Mouse (Mus musculus): ENCODE results near the gene Mrpl55. TPM values are rescaled to one million over a fixed set of nuclear protein-coding genes. Genes with fewer than 3 reads are reported as not detected.
"Not testable (repeated sequence)": the region's sequence is repeated elsewhere in the genome, so short reads cannot be mapped to it uniquely, and the experiment has no call there.

Mrpl55 gene
- polyA plus RNA-seq, 1 experiment from 2014 or later = 82.8 TPM

DNA sequence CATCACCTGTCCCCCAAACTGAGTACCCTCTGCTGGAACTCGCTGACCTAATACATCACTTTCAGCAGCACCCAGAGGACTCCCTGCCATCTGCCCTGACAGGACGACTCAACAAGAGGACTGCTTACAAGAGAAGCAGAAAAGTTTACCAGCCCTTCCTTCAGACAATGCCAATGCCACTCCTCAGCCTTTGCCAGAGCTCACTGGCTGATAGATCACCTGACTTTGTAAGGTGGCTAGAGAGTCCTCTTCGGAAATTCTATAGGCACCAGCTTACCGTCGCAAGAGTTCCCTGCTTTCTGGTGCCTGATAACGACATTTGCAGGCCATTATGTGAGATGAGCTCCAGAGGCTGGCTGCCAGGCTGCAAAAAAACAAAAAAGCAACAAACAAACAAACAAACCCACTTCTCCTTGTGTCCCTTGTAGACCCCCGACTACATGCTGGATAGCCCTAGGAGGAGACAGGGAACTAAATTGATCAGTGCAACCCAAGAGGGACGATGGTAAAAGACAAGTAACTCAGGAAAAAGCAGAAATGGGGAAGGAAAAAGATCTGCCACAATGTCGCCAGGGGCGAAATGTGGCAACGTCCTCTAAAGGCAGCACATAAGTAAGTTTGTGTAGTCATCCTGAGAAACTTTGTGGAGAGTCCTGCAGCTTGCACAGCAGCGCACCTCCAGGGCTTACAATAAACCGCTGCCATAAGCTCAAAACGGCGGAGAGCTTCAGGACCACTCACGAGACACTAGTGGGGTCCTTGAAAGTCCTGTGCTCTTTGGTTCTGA lies 877 bp upstream of the Mrpl55 start:
- Histone ChIP-seq H3K36me3 (peaks cover 42% of the 10 kb centered on the region), H3K4me2 (peak overlapping the region; percentile 83), H3K27ac (peak overlapping the region; percentile 77), H3K4me3 (peak overlapping the region; percentile 90), H3K27me3 (replicated peaks) (no peaks in the 10 kb centered on the region), H3K9me3 (replicated peaks) (no peaks in the 10 kb centered on the region), H3K4me1 (peaks cover 37% of the 10 kb centered on the region), H3K9ac (peak overlapping the region; percentile 85)
- WGBS (ENCODE audit: insufficient replicate concordance) = 13% methylated on average over 16 of the region's 16 CpGs
- ATAC-seq = no peak

DNA sequence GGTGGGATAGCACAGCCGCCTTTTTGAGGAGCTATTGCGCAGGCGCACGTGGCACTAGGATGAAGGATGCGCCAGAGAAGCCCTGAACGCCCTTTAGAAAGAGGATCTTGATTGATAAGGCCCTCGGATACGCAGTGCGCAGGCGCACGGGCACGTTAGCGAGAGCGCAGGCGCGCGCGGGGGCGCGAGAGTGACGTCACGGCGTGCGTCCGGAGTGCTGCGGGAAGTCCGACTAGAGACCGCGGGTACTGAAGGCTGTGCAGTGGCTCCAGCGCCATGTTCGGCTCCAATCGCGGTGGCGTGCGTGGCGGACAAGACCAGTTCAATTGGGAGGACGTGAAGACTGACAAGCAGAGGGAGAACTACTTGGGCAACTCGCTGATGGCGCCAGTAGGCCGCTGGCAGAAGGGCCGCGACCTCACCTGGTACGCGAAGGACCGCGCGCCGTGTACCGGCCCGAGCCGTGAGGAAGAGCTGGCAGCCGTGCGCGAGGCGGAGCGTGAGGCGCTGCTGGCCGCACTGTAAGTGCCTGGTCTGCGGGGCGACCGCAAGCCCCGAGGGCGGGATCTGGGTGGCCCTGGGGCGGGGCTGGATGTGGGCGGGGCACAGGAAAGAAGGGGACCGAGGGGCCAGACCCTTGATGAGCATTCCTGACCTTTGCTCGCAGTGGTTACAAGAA lies 6.0 kb downstream of the Mrpl55 start, which contains the start of gene 2310033P09Rik:
Gene 2310033P09Rik (plus strand): TSS at position 169 of the 679 bp plus-strand sequence.
- peak within 1 kb of the TSS; percentile 80 for H3K9ac ChIP-seq
- ATAC-seq = peak; percentile 80
- peak within 1 kb of the TSS; percentile 89 for H3K27ac ChIP-seq
- H3K4me1 ChIP-seq = peaks cover 49% of the 10 kb centered on the region
- H3K9me3 ChIP-seq (replicated peaks) = no peaks in the 10 kb centered on the region
- under 1% methylated on average over 67 of the region's 67 CpGs for WGBS (ENCODE audit: insufficient replicate concordance)
- H3K36me3 ChIP-seq = peaks cover 77% of the 10 kb centered on the region
- peak within 1 kb of the TSS; percentile 94 for H3K4me3 ChIP-seq
- H3K4me2 ChIP-seq = peak within 1 kb of the TSS; percentile 94
- no peaks in the 10 kb centered on the region for H3K27me3 ChIP-seq (replicated peaks)

- peak overlapping the region; percentile 89 for H3K27ac ChIP-seq
- 12% methylated on average over 18 of the region's 18 CpGs for WGBS (ENCODE audit: insufficient replicate concordance)
- peaks cover 55% of the 10 kb centered on the region for H3K4me1 ChIP-seq
- no peaks in the 10 kb centered on the region for H3K9me3 ChIP-seq (replicated peaks)
- H3K4me2 ChIP-seq = peak overlapping the region; percentile 94
- ATAC-seq = peak; percentile 76
- peak overlapping the region; percentile 94 for H3K4me3 ChIP-seq
- no peaks in the 10 kb centered on the region for H3K27me3 ChIP-seq (replicated peaks)
- H3K36me3 ChIP-seq = peaks cover 81% of the 10 kb centered on the region
- peak overlapping the region; percentile 80 for H3K9ac ChIP-seq
Observed at GRCm38 (mm10) chr11:59209003-59209441, 6.7 kb downstream of the Mrpl55 start.

GRCm38 (mm10) chr11:59209580-59209979 lies 7.3 kb downstream of the Mrpl55 start:
- Histone ChIP-seq H3K9ac (peak overlapping the region; percentile 80), H3K36me3 (peaks cover 81% of the 10 kb centered on the region), H3K27me3 (replicated peaks) (no peaks in the 10 kb centered on the region), H3K4me3 (peak overlapping the region; percentile 94), H3K27ac (peak overlapping the region; percentile 89), H3K4me2 (peak overlapping the region; percentile 94), H3K4me1 (peaks cover 59% of the 10 kb centered on the region), H3K9me3 (replicated peaks) (no peaks in the 10 kb centered on the region)
- 72% methylated on average over 5 of the region's 5 CpGs for WGBS (ENCODE audit: insufficient replicate concordance)
- ATAC-seq = no peak

DNA sequence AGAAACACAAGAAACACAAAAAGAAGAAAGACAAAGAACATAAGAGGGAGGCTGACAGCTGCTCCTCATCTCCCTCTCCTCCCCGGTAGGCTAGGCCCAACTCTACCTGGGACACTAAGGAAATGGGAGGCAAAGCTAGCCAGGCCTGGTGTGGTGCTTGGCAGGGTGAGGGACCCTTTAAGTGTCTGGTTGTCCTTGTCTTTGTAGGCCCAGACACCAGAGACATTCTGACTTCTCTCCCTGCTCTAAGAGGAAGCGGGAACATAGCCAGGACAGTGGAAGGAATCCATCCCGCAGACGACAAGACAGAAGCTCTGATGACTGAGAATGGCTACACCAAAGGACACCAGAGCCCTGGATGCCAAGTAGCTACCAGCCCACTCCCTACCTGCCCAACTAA lies 7.7 kb downstream of the Mrpl55 start:
- peaks cover 80% of the 10 kb centered on the region for H3K36me3 ChIP-seq
- H3K4me2 ChIP-seq = peak overlapping the region; percentile 94; the same call in 1 of the 2 replicates
- WGBS (ENCODE audit: insufficient replicate concordance) = 83% methylated on average over 4 of the region's 4 CpGs

GRCm38 (mm10) chr11:59211561-59211960 lies 9.3 kb downstream of the Mrpl55 start:
- WGBS (ENCODE audit: insufficient replicate concordance) = 90% methylated on average over 9 of the region's 9 CpGs

More for the DNA sequence above, 7.7 kb downstream of the Mrpl55 start:
- no peak for ATAC-seq
- Histone ChIP-seq H3K9ac (0 out of 2 replicates have a peak overlapping the region, but pooled peaks have one; percentile 24), H3K4me3 (no peak overlapping the region), H3K9me3 (replicated peaks) (no peaks in the 10 kb centered on the region), H3K27me3 (replicated peaks) (no peaks in the 10 kb centered on the region), H3K4me1 (peaks cover 59% of the 10 kb centered on the region), H3K27ac (no peak overlapping the region; the same call in 1 of the 2 replicates)

GRCm38 (mm10) chr11:59212320-59212719 lies 10.0 kb downstream of the Mrpl55 start:
- H3K9ac ChIP-seq; H3K27me3 ChIP-seq (replicated peaks); H3K9me3 ChIP-seq (replicated peaks); H3K4me3 ChIP-seq; H3K4me2 ChIP-seq; ATAC-seq; H3K27ac ChIP-seq: not testable (repeated sequence)
- Histone ChIP-seq H3K36me3 (peaks cover 75% of the 10 kb centered on the region), H3K4me1 (peaks cover 76% of the 10 kb centered on the region)
- WGBS (ENCODE audit: insufficient replicate concordance) = 41% methylated on average over 12 of the region's 12 CpGs

More at GRCm38 (mm10) chr11:59211561-59211960, 9.3 kb downstream of the Mrpl55 start:
- ATAC-seq; H3K9ac ChIP-seq; H3K27me3 ChIP-seq (replicated peaks); H3K27ac ChIP-seq; H3K4me3 ChIP-seq; H3K9me3 ChIP-seq (replicated peaks); H3K4me2 ChIP-seq: not testable (repeated sequence)
- peaks cover 69% of the 10 kb centered on the region for H3K4me1 ChIP-seq
- H3K36me3 ChIP-seq = peaks cover 77% of the 10 kb centered on the region

GRCm38 (mm10) chr11:59212892-59213494 lies 10.7 kb downstream of the Mrpl55 start:
- H3K4me1 ChIP-seq = peaks cover 75% of the 10 kb centered on the region
- no peak overlapping the region for H3K9ac ChIP-seq
- no peak overlapping the region for H3K27ac ChIP-seq
- peaks cover 80% of the 10 kb centered on the region for H3K36me3 ChIP-seq
- H3K4me3 ChIP-seq = no peak overlapping the region
- no peaks in the 10 kb centered on the region for H3K27me3 ChIP-seq (replicated peaks)
- ATAC-seq = no peak
- 85% methylated on average over 12 of the region's 12 CpGs for WGBS (ENCODE audit: insufficient replicate concordance)
- H3K4me2 ChIP-seq = no peak overlapping the region
- H3K9me3 ChIP-seq (replicated peaks) = no peaks in the 10 kb centered on the region

GRCm38 (mm10) chr11:59216955-59217354 lies 14.7 kb downstream of the Mrpl55 start:
- peaks cover 71% of the 10 kb centered on the region for H3K4me1 ChIP-seq
- peaks cover 87% of the 10 kb centered on the region for H3K36me3 ChIP-seq
- H3K27ac ChIP-seq = no peak overlapping the region
- no peak for ATAC-seq
- no peaks in the 10 kb centered on the region for H3K9me3 ChIP-seq (replicated peaks)
- no peak overlapping the region for H3K9ac ChIP-seq
- H3K27me3 ChIP-seq (replicated peaks) = no peaks in the 10 kb centered on the region
- H3K4me3 ChIP-seq = no peak overlapping the region
- 35% methylated on average over 3 of the region's 3 CpGs for WGBS (ENCODE audit: insufficient replicate concordance)
- H3K4me2 ChIP-seq = no peak overlapping the region

DNA sequence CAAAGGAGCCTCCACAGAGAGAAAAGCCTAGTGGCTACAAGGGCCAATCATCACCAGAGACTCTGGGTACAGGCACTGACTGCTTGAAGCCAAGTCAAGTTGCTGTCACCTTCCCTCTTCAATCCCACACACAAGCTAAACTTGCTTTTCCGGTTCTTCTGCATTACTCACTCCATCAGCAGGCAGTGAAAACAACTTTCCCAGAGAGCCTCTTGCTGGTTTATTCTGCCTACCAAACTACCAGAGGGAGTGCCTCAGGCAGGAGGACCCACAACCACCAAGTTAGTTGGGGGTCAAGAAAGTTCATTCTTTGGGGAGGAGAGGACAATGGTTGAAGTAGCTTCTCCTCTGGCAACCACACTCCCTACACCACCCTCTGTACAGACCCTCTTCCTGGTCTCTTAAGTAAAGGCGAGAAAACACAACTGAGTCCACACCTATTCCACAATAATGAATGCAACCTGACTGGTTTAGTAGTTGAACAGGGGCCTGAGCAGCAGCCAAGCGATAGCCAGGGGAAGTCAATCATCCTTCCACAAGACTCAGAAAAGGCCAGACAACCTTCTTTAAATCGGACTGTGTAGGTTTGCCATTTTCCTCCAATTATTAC lies 16.2 kb downstream of the Mrpl55 start:
- H3K9ac ChIP-seq = no peak overlapping the region
- 76% methylated on average over 4 of the region's 4 CpGs for WGBS (ENCODE audit: insufficient replicate concordance)

GRCm38 (mm10) chr11:59219064-59219463 lies 16.8 kb downstream of the Mrpl55 start:
- Histone ChIP-seq H3K4me3 (no peak overlapping the region), H3K36me3 (peaks cover 77% of the 10 kb centered on the region), H3K9me3 (replicated peaks) (no peaks in the 10 kb centered on the region), H3K27ac (no peak overlapping the region), H3K4me1 (peaks cover 76% of the 10 kb centered on the region), H3K9ac (no peak overlapping the region), H3K4me2 (no peak overlapping the region), H3K27me3 (replicated peaks) (no peaks in the 10 kb centered on the region)
- peak; percentile 53 for ATAC-seq

More for the DNA sequence above, 16.2 kb downstream of the Mrpl55 start:
- Histone ChIP-seq H3K36me3 (peaks cover 76% of the 10 kb centered on the region), H3K4me1 (peaks cover 75% of the 10 kb centered on the region), H3K27ac (no peak overlapping the region), H3K27me3 (replicated peaks) (no peaks in the 10 kb centered on the region), H3K4me2 (no peak overlapping the region), H3K9me3 (replicated peaks) (no peaks in the 10 kb centered on the region), H3K4me3 (no peak overlapping the region)
- no peak for ATAC-seq
